Mouse (Mus musculus) brain, embryonic 14.5 days (tissue): ENCODE data around the gene Cyp2c38.

Experiments used
- CTCF ChIP-seq: fragments of 200-500 bp; IDR thresholded peaks from 2 replicates; pipeline ENCODE4 v1.5.1; 2012; ENCODE audit warnings: inconsistent platforms, mild to moderate bottlenecking, moderate library complexity, borderline replicate concordance; ENCODE audit not compliant: insufficient read depth, insufficient read length; ENCODE audit errors: extremely low read depth
- POLR2A ChIP-seq: fragments of 200-500 bp; IDR thresholded peaks from 2 replicates; pipeline ENCODE4 v1.6.1; 2012; ENCODE audit warnings: mild to moderate bottlenecking, inconsistent platforms, borderline replicate concordance; ENCODE audit not compliant: poor library complexity, insufficient read depth, insufficient read length, severe bottlenecking; ENCODE audit errors: extremely low read depth

DNA sequence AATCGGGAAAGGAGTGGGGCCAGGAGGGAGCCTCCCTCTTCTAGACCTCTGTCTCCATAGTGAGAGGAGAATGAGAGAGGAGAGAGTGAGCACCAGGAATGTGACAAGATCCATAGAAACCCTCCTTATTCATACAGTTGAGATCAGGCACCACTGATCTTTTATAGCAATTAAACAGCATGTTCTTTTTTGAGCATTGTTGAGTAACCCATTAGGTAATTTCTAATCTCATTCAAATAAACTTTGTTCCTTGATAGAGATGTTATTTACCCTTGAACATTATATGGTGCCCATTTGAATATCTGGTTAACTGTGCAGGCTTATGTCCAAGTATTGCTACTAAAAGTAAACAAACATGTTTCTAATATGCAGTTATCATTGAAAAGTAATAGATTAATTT lies at the start of gene Cyp2c38:
- TF ChIP-seq CTCF: no peak
- no peak for TF ChIP-seq POLR2A
